ENCODE assay signal across 28 mouse cellular contexts in the genomic region with DNA sequence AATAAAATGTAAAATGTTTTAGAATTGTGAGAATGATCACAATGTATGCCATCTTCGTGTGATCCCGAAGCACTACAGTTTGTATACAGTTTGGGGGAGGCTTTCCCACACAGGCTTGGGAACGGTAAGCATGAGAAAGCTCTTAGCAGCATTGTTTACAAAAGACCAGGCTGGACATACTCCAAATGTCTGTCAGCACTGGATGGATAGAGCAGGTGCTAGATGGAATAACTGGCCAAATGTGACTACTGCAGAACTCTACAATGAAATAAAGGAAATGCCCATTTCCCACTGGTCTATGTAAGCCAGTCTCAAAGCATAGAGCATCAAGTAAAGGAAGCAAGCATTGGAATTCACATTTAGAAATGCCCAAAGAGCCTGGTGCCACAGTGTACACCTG.
DNase-seq lines count a peak whose midpoint lies in the region; ATAC-seq and TF ChIP-seq lines count a peak whose summit lies in the region.
"Had no signal": no experiment of that assay in that cellular context is flagged by ENCODE, and none has a peak within 500 bp of the region (broad histone marks: within the 10 kb centered on the region; RNA-seq: fewer than 3 reads in every experiment).

No protein-coding gene starts in this region.

- no peaks in the 10 kb centered on the region for H3K27me3 ChIP-seq in forebrain, postnatal 0 days (ENCODE audit: insufficient read depth, low read length)
- no peaks in the 10 kb centered on the region for H3K27me3 ChIP-seq in forebrain, embryonic 15.5 days
- H3K27me3 ChIP-seq in midbrain, postnatal 0 days (ENCODE audit: insufficient read depth, low read length): no peaks in the 10 kb centered on the region
- H3K27me3 ChIP-seq in midbrain, embryonic 10.5 days (ENCODE audit: low read depth, poor library complexity, severe bottlenecking): no peaks in the 10 kb centered on the region
- no peaks in the 10 kb centered on the region for H3K27me3 ChIP-seq in myocyte (ENCODE audit: control insufficient read depth, insufficient read depth, insufficient read length)
- H3K27me3 ChIP-seq: CH12.LX; embryonic facial prominence, embryonic 15.5 days; heart, embryonic 12.5 days; heart, embryonic 15.5 days had no signal

- no peaks in the 10 kb centered on the region for H3K79me2 ChIP-seq in myocyte (ENCODE audit: control insufficient read depth, insufficient read depth)

- no peak for ATAC-seq in forebrain, postnatal 0 days
- ATAC-seq in forebrain, embryonic 15.5 days (replicated peaks): no peak
- ATAC-seq in midbrain, postnatal 0 days (ENCODE audit: low FRiP score): no peak
- ATAC-seq: hindbrain, postnatal 0 days; inflammation-experienced regulatory T-cells, adult 6 months; intestine, embryonic 16.5 days had no signal

- H3K9ac ChIP-seq in forebrain, postnatal 0 days: no peak overlapping the region
- H3K9ac ChIP-seq in forebrain, embryonic 15.5 days (replicated peaks): no peak overlapping the region
- no peak overlapping the region for H3K9ac ChIP-seq in midbrain, postnatal 0 days (replicated peaks; ENCODE audit: low read length, poor library complexity, severe bottlenecking)
- H3K9ac ChIP-seq: embryonic facial prominence, embryonic 15.5 days; heart, embryonic 12.5 days; heart, embryonic 15.5 days; hindbrain, embryonic 14.5 days had no signal

- 53% methylated on average over 3 of the region's 3 CpGs for WGBS in forebrain, postnatal 0 days
- WGBS in forebrain, embryonic 15.5 days: 60% methylated on average over 3 of the region's 3 CpGs
- 76% methylated on average over 3 of the region's 3 CpGs for WGBS in midbrain, postnatal 0 days
- 87% methylated on average over 3 of the region's 3 CpGs for WGBS in midbrain, embryonic 10.5 days

- H3K4me2 ChIP-seq in forebrain, postnatal 0 days (ENCODE audit: low read depth): no peak overlapping the region
- no peak overlapping the region for H3K4me2 ChIP-seq in forebrain, embryonic 15.5 days (replicated peaks)
- H3K4me2 ChIP-seq in midbrain, postnatal 0 days (ENCODE audit: low read depth, low read length, poor library complexity, severe bottlenecking): no peak overlapping the region
- H3K4me2 ChIP-seq in myocyte (ENCODE audit: low read depth): no peak overlapping the region
- H3K4me2 ChIP-seq: embryonic facial prominence, embryonic 15.5 days; heart, embryonic 12.5 days; heart, embryonic 15.5 days; hindbrain, embryonic 14.5 days had no signal

- DNase-seq in cerebellum, postnatal 10 days: peak; percentile 17 to 32
- no peak for DNase-seq in cerebellum, adult 9-10 months
- DNase-seq in forebrain, postnatal 0 days: peak; percentile 35
- peak; percentile 14 for DNase-seq in midbrain, postnatal 0 days (ENCODE audit: low spot score)
- no peak for DNase-seq in midbrain, embryonic 10.5 days (ENCODE audit: low spot score)
- no peak for DNase-seq in kidney, postnatal 14 days
- DNase-seq: adrenal gland, adult 2 months; adrenal gland, postnatal 14 days; cerebellum, adult 18-20 months; cerebellum, adult 9-11 months; cerebellum, postnatal 36 days; embryo, embryonic 11 days; gastrocnemius, postnatal 25 days; heart, adult 18-20 months; heart, postnatal 10 days; heart, postnatal 36 days had no signal

- no peak for TF ChIP-seq CTCF in forebrain, postnatal 0 days (IDR thresholded peaks at IDR 0.05; ENCODE audit: low read depth)
- no peak for TF ChIP-seq CTCF in midbrain, postnatal 0 days (IDR thresholded peaks at IDR 0.05)

- H3K27ac ChIP-seq in forebrain, postnatal 0 days (ENCODE audit: low read depth, low read length): no peak overlapping the region
- H3K27ac ChIP-seq in forebrain, embryonic 15.5 days (replicated peaks): no peak overlapping the region
- H3K27ac ChIP-seq in midbrain, postnatal 0 days (ENCODE audit: low read depth, low read length): no peak overlapping the region
- no peak overlapping the region for H3K27ac ChIP-seq in midbrain, embryonic 10.5 days (replicated peaks)
- H3K27ac ChIP-seq: embryonic facial prominence, embryonic 15.5 days; heart, embryonic 15.5 days; hindbrain, embryonic 10.5 days; hindbrain, embryonic 14.5 days; hindbrain, postnatal 0 days had no signal

- H3K4me3 ChIP-seq in forebrain, postnatal 0 days (ENCODE audit: low read depth, low read length): no peak overlapping the region
- no peak overlapping the region for H3K4me3 ChIP-seq in forebrain, embryonic 15.5 days
- H3K4me3 ChIP-seq in midbrain, postnatal 0 days (ENCODE audit: low read depth, low read length): no peak overlapping the region
- H3K4me3 ChIP-seq in midbrain, embryonic 10.5 days: no peak overlapping the region
- no peak overlapping the region for H3K4me3 ChIP-seq in myocyte
- H3K4me3 ChIP-seq: embryonic facial prominence, embryonic 15.5 days; heart, embryonic 12.5 days; heart, embryonic 15.5 days; hindbrain, embryonic 10.5 days had no signal

- H3K9me3 ChIP-seq in forebrain, postnatal 0 days (ENCODE audit: low read length): no peaks in the 10 kb centered on the region
- no peaks in the 10 kb centered on the region for H3K9me3 ChIP-seq in forebrain, embryonic 15.5 days
- no peaks in the 10 kb centered on the region for H3K9me3 ChIP-seq in midbrain, postnatal 0 days (ENCODE audit: low read length)
- H3K9me3 ChIP-seq in midbrain, embryonic 10.5 days (replicated peaks): no peaks in the 10 kb centered on the region
- H3K9me3 ChIP-seq: embryonic facial prominence, embryonic 15.5 days; heart, embryonic 15.5 days; hindbrain, embryonic 10.5 days had no signal

- TF ChIP-seq POLR2A in myocyte (IDR thresholded peaks at IDR 0.05; ENCODE audit: insufficient read length, low read depth): no peak

- H3ac ChIP-seq in myocyte (ENCODE audit: control insufficient read depth, insufficient read length): no peak overlapping the region

- H3K36me3 ChIP-seq in forebrain, postnatal 0 days (ENCODE audit: insufficient read depth): no peaks in the 10 kb centered on the region
- no peaks in the 10 kb centered on the region for H3K36me3 ChIP-seq in forebrain, embryonic 15.5 days
- H3K36me3 ChIP-seq in midbrain, postnatal 0 days (ENCODE audit: insufficient read depth, low read length): no peaks in the 10 kb centered on the region
- H3K36me3 ChIP-seq in midbrain, embryonic 10.5 days: no peaks in the 10 kb centered on the region
- H3K36me3 ChIP-seq in myocyte (ENCODE audit: control insufficient read depth, insufficient read depth): no peaks in the 10 kb centered on the region
- H3K36me3 ChIP-seq: embryonic facial prominence, embryonic 15.5 days; G1E; heart, embryonic 12.5 days; heart, embryonic 15.5 days; hindbrain, embryonic 10.5 days had no signal

- no peaks in the 10 kb centered on the region for H3K4me1 ChIP-seq in forebrain, postnatal 0 days (ENCODE audit: insufficient read depth)
- no peaks in the 10 kb centered on the region for H3K4me1 ChIP-seq in forebrain, embryonic 15.5 days
- no peaks in the 10 kb centered on the region for H3K4me1 ChIP-seq in midbrain, postnatal 0 days (ENCODE audit: insufficient read depth, low read length)
- no peaks in the 10 kb centered on the region for H3K4me1 ChIP-seq in midbrain, embryonic 10.5 days
- H3K4me1 ChIP-seq: embryonic facial prominence, embryonic 15.5 days; heart, embryonic 12.5 days; heart, embryonic 15.5 days; hindbrain, embryonic 10.5 days had no signal

TF ChIP-seq in myocyte, 11 proteins besides CTCF, POLR2A, EP300 and RAD21:
- TF ChIP-seq POLR2AphosphoS2 (IDR thresholded peaks at IDR 0.05; ENCODE audit: insufficient read length, low read depth): no peak
- TF ChIP-seq MYOD1 (IDR thresholded peaks at IDR 0.05; ENCODE audit: control insufficient read depth in 1 of 3, insufficient read length in 2 of 3, low read depth in 2 of 3): peak in 2 of 3 experiments; percentile 33 to 39

Comparison
In these comparisons a context has a peak if more than half of its experiments do, and no peak if none do; other contexts are left out.
1. DNase-seq: peak in cerebellum, postnatal 10 days (2 of 2), forebrain, postnatal 0 days (single experiment) and midbrain, postnatal 0 days (single experiment); none in cerebellum, adult 9-10 months (single experiment), midbrain, embryonic 10.5 days (single experiment) and kidney, postnatal 14 days (single experiment).